Mouse (Mus musculus) WW6 (cell line): Measurements from ENCODE around the gene Dnm1.

Experiments
- DNase-seq: peaks from one replicate; pipeline ENCODE4 v3.0.0-alpha.2; 2013; ENCODE audit warnings: low read depth, low spot score

Dnm1 gene

GRCm38 (mm10) chr2:32283986-32284385 is 69.2 kb downstream of the Dnm1 start:
- no peak for DNase-seq

GRCm38 (mm10) chr2:32282727-32283126 is 70.4 kb downstream of the Dnm1 start:
- no peak for DNase-seq

GRCm38 (mm10) chr2:32282289-32282688 is 70.8 kb downstream of the Dnm1 start:
- no peak for DNase-seq

- no peak for DNase-seq
Observed at GRCm38 (mm10) chr2:32275823-32276222, 77.3 kb downstream of the Dnm1 start.

- peak; percentile 60 for DNase-seq
Observed at GRCm38 (mm10) chr2:32260635-32261034, 92.5 kb downstream of the Dnm1 start.

- DNase-seq, result peak; percentile 80
Observed at GRCm38 (mm10) chr2:32259657-32260417, 93.3 kb downstream of the Dnm1 start, which contains the start of gene Uck1. Gene Uck1, minus strand, starts transcription at chr2:32260159.

- DNase-seq, result no peak
Observed at GRCm38 (mm10) chr2:32258887-32259533, 94.1 kb downstream of the Dnm1 start.
